8 mouse cellular contexts compared by ENCODE assay signal in genomic region chr6:31665671-31666486, GRCm38 (mm10).
DNase-seq lines count a peak whose midpoint lies in the region; ATAC-seq and TF ChIP-seq lines count a peak whose summit lies in the region.

No protein-coding gene starts in this region.

- H3K4me3 ChIP-seq in heart, adult 2 months = no peak overlapping the region
- no peak overlapping the region for H3K4me3 ChIP-seq in midbrain, postnatal 0 days (ENCODE audit: low read depth, low read length)
- H3K4me3 ChIP-seq in midbrain, embryonic 14.5 days (replicated peaks; ENCODE audit: low read depth, low read length) = no peak overlapping the region
- H3K4me3 ChIP-seq in embryonic facial prominence, embryonic 14.5 days (ENCODE audit: low read depth, low read length) = no peak overlapping the region
- H3K4me3 ChIP-seq in stomach, embryonic 14.5 days (ENCODE audit: low read depth, low read length) = no peak overlapping the region

- DNase-seq in heart, adult 2 months = no peak
- DNase-seq in heart, adult 8-10 months (ENCODE audit: low spot score) = no peak
- no peak for DNase-seq in midbrain, postnatal 0 days (ENCODE audit: low spot score)
- DNase-seq in midbrain, embryonic 14.5 days = no peak
- peak; percentile 75 for DNase-seq in embryonic facial prominence, embryonic 14.5 days (ENCODE audit: low spot score)
- no peak for DNase-seq in ovary, postnatal 36 days (ENCODE audit: low spot score)
- DNase-seq in kidney, adult 11 months = no peak

- no peak overlapping the region for H3K9ac ChIP-seq in heart, adult 2 months (ENCODE audit: low read depth, low read length)
- no peak overlapping the region for H3K9ac ChIP-seq in midbrain, postnatal 0 days (replicated peaks; ENCODE audit: low read length, poor library complexity, severe bottlenecking)
- no peak overlapping the region for H3K9ac ChIP-seq in midbrain, embryonic 14.5 days (replicated peaks; ENCODE audit: low read length)
- no peak overlapping the region for H3K9ac ChIP-seq in embryonic facial prominence, embryonic 14.5 days (ENCODE audit: low read depth, low read length)
- no peak overlapping the region for H3K9ac ChIP-seq in stomach, embryonic 14.5 days (replicated peaks; ENCODE audit: low read depth, low read length)

- no peak for ATAC-seq in midbrain, postnatal 0 days (ENCODE audit: low FRiP score)
- no peak for ATAC-seq in midbrain, embryonic 14.5 days (ENCODE audit: low FRiP score, low TSS enrichment)
- ATAC-seq in embryonic facial prominence, embryonic 14.5 days (ENCODE audit: low read depth) = peak; percentile 62; the same call in 1 of the 2 replicates
- ATAC-seq in stomach, embryonic 14.5 days (ENCODE audit: insufficient number of reproducible peaks, insufficient read depth, low FRiP score, low read depth) = peak; percentile 48; the same call in 1 of the 2 replicates

- no peaks in the 10 kb centered on the region for H3K36me3 ChIP-seq in heart, adult 2 months (ENCODE audit: control insufficient read depth, insufficient read depth, low read length)
- no peaks in the 10 kb centered on the region for H3K36me3 ChIP-seq in midbrain, postnatal 0 days (ENCODE audit: insufficient read depth, low read length)
- H3K36me3 ChIP-seq in midbrain, embryonic 14.5 days (ENCODE audit: control insufficient read depth, insufficient read depth, low read length) = no peaks in the 10 kb centered on the region
- no peaks in the 10 kb centered on the region for H3K36me3 ChIP-seq in embryonic facial prominence, embryonic 14.5 days (ENCODE audit: control insufficient read depth, insufficient read depth, low read length)
- no peaks in the 10 kb centered on the region for H3K36me3 ChIP-seq in stomach, embryonic 14.5 days (ENCODE audit: control insufficient read depth, insufficient read depth, low read length)

- TF ChIP-seq CTCF in heart, adult 2 months (IDR thresholded peaks at IDR 0.05) = peak; percentile 39
- peak; percentile 45 for TF ChIP-seq CTCF in midbrain, postnatal 0 days (IDR thresholded peaks at IDR 0.05)

- H3K9me3 ChIP-seq in midbrain, postnatal 0 days (ENCODE audit: low read length) = no peaks in the 10 kb centered on the region
- no peaks in the 10 kb centered on the region for H3K9me3 ChIP-seq in midbrain, embryonic 14.5 days (ENCODE audit: control insufficient read depth, low read length)
- H3K9me3 ChIP-seq in embryonic facial prominence, embryonic 14.5 days (ENCODE audit: control insufficient read depth, low read length) = no peaks in the 10 kb centered on the region
- no peaks in the 10 kb centered on the region for H3K9me3 ChIP-seq in stomach, embryonic 14.5 days (ENCODE audit: control insufficient read depth, low read depth, low read length)

- no peaks in the 10 kb centered on the region for H3K79me2 ChIP-seq in heart, adult 2 months (replicated peaks; ENCODE audit: control insufficient read depth, insufficient read depth, low read length)

- TF ChIP-seq POLR2A in heart, adult 2 months (IDR thresholded peaks at IDR 0.05; ENCODE audit: insufficient read depth, low read depth, low read length) = no peak

- WGBS in heart, adult 2 months = 32% methylated on average over 17 of the region's 17 CpGs
- WGBS in midbrain, postnatal 0 days = 71% methylated on average over 17 of the region's 17 CpGs
- WGBS in midbrain, embryonic 14.5 days = 78% methylated on average over 17 of the region's 17 CpGs
- WGBS in embryonic facial prominence, embryonic 14.5 days = 29% methylated on average over 17 of the region's 17 CpGs
- 41% methylated on average over 17 of the region's 17 CpGs for WGBS in stomach, embryonic 14.5 days

- H3K4me1 ChIP-seq in heart, adult 2 months (ENCODE audit: control insufficient read depth, insufficient read depth, low read length) = peaks cover 5% of the 10 kb centered on the region
- H3K4me1 ChIP-seq in midbrain, postnatal 0 days (ENCODE audit: insufficient read depth, low read length) = no peaks in the 10 kb centered on the region
- no peaks in the 10 kb centered on the region for H3K4me1 ChIP-seq in midbrain, embryonic 14.5 days (ENCODE audit: control insufficient read depth, insufficient read depth, low read length)
- H3K4me1 ChIP-seq in embryonic facial prominence, embryonic 14.5 days (ENCODE audit: control insufficient read depth, insufficient read depth, low read length) = peaks cover 7% of the 10 kb centered on the region
- peaks cover 4% of the 10 kb centered on the region; the same call in 1 of the 2 replicates for H3K4me1 ChIP-seq in stomach, embryonic 14.5 days (ENCODE audit: control insufficient read depth, insufficient read depth, low read length)

- intact Hi-C loops in heart, adult 2 months (cut with DNase I) = no loop called here

- no peaks in the 10 kb centered on the region for H3K27me3 ChIP-seq in heart, adult 2 months (ENCODE audit: control insufficient read depth, insufficient read depth, low read length)
- H3K27me3 ChIP-seq in midbrain, postnatal 0 days (ENCODE audit: insufficient read depth, low read length) = no peaks in the 10 kb centered on the region
- no peaks in the 10 kb centered on the region for H3K27me3 ChIP-seq in midbrain, embryonic 14.5 days (ENCODE audit: control insufficient read depth, insufficient read depth, low read length)
- 0 out of 2 replicates have a peak, but pooled peaks cover 5% of the 10 kb centered on the region for H3K27me3 ChIP-seq in embryonic facial prominence, embryonic 14.5 days (replicated peaks; ENCODE audit: control insufficient read depth, insufficient read depth, low read length)
- H3K27me3 ChIP-seq in stomach, embryonic 14.5 days (ENCODE audit: control insufficient read depth, insufficient read depth, low read length) = no peaks in the 10 kb centered on the region

- no peak for TF ChIP-seq EP300 in heart, adult 2 months (IDR thresholded peaks at IDR 0.05; ENCODE audit: insufficient read depth, low read depth, low read length)

- H3K4me2 ChIP-seq in midbrain, postnatal 0 days (ENCODE audit: low read depth, low read length, poor library complexity, severe bottlenecking) = no peak overlapping the region
- no peak overlapping the region for H3K4me2 ChIP-seq in midbrain, embryonic 14.5 days (ENCODE audit: low read length)
- peak overlapping the region; percentile 38 for H3K4me2 ChIP-seq in embryonic facial prominence, embryonic 14.5 days (ENCODE audit: low read depth, low read length)
- no peak overlapping the region for H3K4me2 ChIP-seq in stomach, embryonic 14.5 days (replicated peaks; ENCODE audit: low read depth, low read length)

- no peak overlapping the region for H3K27ac ChIP-seq in heart, adult 2 months
- H3K27ac ChIP-seq in midbrain, postnatal 0 days (ENCODE audit: low read depth, low read length) = no peak overlapping the region
- no peak overlapping the region for H3K27ac ChIP-seq in midbrain, embryonic 14.5 days (replicated peaks; ENCODE audit: low read depth, low read length)
- no peak overlapping the region for H3K27ac ChIP-seq in embryonic facial prominence, embryonic 14.5 days (replicated peaks; ENCODE audit: low read depth, low read length)
- no peak overlapping the region for H3K27ac ChIP-seq in stomach, embryonic 14.5 days (ENCODE audit: low read length)

Comparison
In these comparisons a context has a peak if more than half of its experiments do, and no peak if none do; other contexts are left out.
1. ATAC-seq: peak in embryonic facial prominence, embryonic 14.5 days (single experiment) and stomach, embryonic 14.5 days (single experiment); none in midbrain, postnatal 0 days (single experiment) and midbrain, embryonic 14.5 days (single experiment).